Mouse (Mus musculus): ENCODE measurements around the gene Lhb. TPM values are rescaled to one million over a fixed set of nuclear protein-coding genes. Genes with fewer than 3 reads are reported as not detected.

The Lhb gene
- total RNA-seq, 2 experiments from 2014 or later: 0.47 to 0.59 TPM

GRCm38 (mm10) chr7:45413113-45413863 is 7.3 kb upstream of the Lhb start, which contains the start of gene Ntf5:
Gene Ntf5 (plus strand): TSS chr7:45413695.
- DNase-seq (ENCODE audit: low spot score): no peak

GRCm38 (mm10) chr7:45413864-45414739 is 6.5 kb upstream of the Lhb start:
- DNase-seq (ENCODE audit: low spot score): no peak

DNA sequence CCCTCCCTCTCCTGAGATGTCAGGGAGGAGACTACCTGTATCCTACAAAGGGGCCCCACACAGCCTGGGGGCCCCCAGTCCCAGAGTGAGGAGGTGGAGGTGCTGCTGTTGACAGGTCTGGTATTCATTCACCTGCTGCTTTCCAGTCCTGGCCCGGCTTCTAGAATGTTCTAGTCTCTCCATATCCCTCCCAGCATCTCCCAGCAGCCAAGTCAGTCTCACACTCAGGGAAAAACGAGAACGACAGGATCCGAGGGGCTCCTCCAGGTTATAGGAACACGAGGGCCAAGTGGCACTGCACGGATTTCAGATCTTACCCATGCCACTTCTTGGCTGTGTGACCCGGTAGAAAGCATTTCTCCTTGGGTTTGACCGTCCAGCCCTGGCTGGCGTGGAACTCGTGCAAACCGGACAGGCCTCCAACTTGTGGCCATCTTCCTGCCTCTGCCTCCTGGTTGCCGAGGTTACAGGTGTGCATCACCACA is 5.8 kb upstream of the Lhb start:
- DNase-seq (ENCODE audit: low spot score): no peak

GRCm38 (mm10) chr7:45415636-45416035 is 5.0 kb upstream of the Lhb start:
- DNase-seq (ENCODE audit: low spot score): no peak

- no peak for DNase-seq (ENCODE audit: low spot score)
These were observed 2.6 kb upstream of the Lhb start for GRCm38 (mm10) chr7:45417962-45418492.

GRCm38 (mm10) chr7:45419859-45420614 is 583 bp upstream of the Lhb start:
- DNase-seq (ENCODE audit: low spot score): no peak

DNA sequence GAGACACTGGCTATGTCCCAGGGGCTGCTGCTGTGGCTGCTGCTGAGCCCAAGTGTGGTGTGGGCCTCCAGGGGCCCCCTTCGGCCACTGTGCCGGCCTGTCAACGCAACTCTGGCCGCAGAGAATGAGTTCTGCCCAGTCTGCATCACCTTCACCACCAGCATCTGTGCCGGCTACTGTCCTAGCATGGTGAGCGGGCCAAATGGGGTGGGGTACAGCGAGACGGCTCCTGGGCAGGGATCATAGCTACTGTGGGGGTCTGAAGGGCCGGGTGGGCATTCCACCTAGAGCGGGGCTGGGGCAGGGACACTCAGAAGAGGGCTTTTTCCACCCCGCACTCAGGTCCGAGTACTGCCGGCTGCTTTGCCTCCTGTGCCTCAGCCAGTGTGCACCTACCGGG is 574 bp downstream of the Lhb start:
- no peak for DNase-seq (ENCODE audit: low spot score)

GRCm38 (mm10) chr7:45426556-45426955 is 5.9 kb downstream of the Lhb start:
- DNase-seq (ENCODE audit: low spot score): no peak

- no peak for DNase-seq (ENCODE audit: low spot score)
These were observed 13.2 kb downstream of the Lhb start for GRCm38 (mm10) chr7:45433835-45434202.

- peak; percentile 100 for DNase-seq (ENCODE audit: low spot score)
These were observed 13.8 kb downstream of the Lhb start, which contains the start of gene Gys1 for GRCm38 (mm10) chr7:45434203-45435015. Gene Gys1 (plus strand): TSS chr7:45434844.

GRCm38 (mm10) chr7:45435038-45435437 is 14.4 kb downstream of the Lhb start:
- DNase-seq (ENCODE audit: low spot score): no peak

DNA sequence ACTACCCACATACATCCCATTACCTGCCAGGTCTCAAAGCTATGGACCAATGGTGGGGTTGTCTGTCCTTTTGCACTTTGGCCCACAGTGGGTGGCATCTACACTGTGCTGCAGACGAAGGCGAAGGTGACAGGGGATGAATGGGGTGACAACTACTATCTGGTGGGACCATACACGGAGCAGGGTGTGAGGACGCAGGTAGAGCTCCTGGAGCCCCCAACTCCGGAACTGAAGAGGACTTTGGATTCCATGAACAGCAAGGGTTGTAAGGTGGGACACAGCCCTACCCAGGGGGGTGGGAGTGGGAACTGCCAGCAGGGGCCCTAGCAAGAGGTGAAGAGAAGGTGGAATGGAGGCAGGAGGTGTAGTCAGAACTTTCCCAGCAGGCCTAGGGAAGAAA is 15.8 kb downstream of the Lhb start:
- DNase-seq (ENCODE audit: low spot score): no peak

DNA sequence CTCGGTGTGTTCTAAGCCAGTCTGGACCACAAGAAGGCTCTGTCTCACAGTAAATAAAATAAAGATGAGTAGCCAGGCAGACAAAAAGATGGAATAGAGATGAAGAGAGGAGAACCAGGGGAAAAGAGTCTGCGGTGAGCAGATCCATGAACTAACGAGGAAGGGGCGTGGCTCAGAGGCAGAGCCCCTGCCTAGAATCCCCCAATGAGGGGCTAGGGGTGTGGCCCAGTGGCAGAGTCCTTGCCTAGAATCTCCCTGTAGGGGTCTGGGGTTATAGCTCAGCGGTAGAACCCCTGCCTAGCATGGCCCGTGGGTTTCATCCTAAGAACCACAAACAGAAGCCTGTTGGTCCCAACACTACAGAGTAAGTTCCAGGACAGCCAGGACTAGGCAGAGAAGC is 16.4 kb downstream of the Lhb start:
- DNase-seq (ENCODE audit: low spot score): no peak

GRCm38 (mm10) chr7:45437521-45438276 is 17.1 kb downstream of the Lhb start, which contains the start of gene Ruvbl2:
Gene Ruvbl2 (minus strand): TSS chr7:45438096.
- DNase-seq (ENCODE audit: low spot score): peak; percentile 85

DNA sequence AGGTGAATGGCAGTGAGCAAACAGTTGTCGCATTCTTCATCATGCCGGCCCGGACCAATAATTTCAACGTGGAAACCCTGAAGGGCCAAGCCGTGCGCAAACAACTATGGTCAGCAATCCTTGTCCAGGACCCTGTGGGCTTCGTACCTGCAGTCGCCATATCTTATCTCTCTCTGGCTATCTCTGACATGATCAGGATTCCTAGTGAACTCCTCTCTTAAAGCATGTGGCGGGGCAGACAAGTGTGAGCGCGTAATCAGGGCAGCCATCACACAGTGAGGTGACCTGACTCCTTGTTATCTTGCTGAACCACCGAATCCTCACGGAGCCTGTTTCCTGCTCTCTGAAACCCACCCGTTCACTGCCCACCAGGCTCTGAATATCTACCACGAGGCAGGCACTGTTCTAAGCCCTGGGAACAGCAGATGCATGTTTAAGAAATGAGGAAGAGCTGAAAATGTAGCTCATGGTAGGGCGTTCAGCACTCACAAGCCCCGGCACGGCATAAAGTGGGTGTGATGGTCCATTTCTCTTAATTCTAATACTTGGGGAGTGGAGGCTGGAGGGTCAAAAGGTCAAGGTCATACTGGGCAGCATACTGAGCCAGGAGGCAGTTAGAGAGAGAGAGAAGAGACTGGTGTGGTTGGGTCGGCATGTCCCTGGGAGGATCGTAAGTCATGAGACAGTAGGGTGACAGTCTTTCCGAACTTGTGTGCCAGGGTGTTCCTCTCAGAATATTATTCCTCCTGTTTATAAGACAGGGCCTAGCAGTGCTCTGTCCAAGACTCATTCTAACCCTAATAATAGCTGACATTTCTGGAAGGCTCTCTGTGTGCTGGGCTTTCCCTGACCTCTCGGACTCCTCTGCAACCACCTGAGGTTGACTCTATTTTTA is 23.2 kb downstream of the Lhb start:
- peak; percentile 76 for DNase-seq (ENCODE audit: low spot score)

DNA sequence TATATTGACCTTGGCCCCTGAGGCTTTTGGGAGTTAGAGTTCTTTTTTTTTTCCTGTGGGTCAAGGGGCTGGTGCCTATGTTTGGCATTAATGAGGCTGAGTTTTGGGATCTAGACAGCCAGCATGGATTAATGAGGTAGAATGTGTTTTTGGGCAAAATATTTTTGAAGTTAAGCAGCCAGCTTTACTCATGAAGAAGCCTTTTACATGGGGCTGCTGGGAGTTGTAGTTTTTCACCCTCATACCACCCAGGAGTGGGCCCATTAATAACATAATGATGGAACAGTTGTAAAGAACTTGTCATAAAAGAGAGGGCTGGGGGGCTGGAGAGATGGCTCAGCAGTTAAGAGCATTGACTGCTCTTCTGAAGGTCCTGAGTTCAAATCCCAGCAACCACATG is 26.0 kb downstream of the Lhb start:
- DNase-seq (ENCODE audit: low spot score): no peak

DNA sequence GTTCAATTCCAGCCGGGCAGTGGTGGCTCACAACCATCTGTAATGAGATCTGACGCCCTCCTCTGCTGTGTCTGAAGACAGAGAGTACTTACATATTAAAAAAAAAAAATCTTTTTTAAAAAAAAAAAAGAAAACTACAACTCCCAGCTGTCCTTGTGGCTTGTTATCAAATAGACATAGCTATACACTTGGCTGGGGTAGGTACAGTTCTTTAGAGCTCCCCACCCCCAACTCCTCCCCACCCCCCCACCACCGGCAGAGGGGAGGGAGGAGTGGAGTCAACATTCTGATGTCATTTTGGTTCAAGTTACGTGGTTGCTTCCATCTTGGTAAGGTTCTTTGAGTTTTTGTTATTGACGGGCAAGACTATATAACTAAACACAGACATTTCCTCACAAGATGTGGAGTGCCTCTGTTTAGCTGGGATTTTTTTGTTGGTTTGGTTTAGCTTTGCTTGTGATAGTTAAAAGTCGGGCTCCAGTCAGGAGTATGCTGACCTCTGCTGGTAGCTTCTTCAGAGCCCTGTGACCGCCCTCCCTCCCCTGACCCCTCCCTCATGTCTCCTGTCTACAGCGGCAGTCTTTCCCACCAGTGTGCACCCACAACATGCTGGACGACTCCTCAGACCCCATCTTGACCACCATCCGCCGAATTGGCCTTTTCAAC is 26.8 kb downstream of the Lhb start:
- DNase-seq (ENCODE audit: low spot score): no peak

- DNase-seq (ENCODE audit: low spot score): no peak
These were observed 29.4 kb downstream of the Lhb start for GRCm38 (mm10) chr7:45449974-45450373.

All from gastrocnemius, adult 18-20 months (tissue).